Mouse (Mus musculus): Measurements from ENCODE around the gene Gpr156.
"Not testable (repeated sequence)": the region's sequence is repeated elsewhere in the genome, so short reads cannot be mapped to it uniquely, and the experiment has no call there.

Gpr156 gene

DNA sequence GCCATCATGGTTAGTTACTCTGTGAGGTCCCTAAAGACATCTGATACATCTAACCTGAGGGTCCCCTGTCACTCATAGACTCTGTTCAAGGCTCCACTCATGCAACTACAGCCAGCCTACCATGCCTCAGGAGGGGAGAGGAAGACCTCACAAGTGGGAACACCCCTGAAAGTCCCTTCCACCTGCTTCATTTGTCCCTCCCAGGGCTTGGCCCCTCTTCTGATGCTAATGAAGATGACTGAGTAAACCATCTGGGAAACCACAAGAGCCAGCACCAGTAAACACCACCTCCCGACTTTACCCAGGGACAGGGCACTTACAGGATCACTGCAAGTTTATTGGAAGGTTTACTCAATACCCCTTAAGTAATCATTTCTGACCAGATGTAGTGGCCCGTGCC is 85.5 kb downstream of the Gpr156 start:
- no peak for DNase-seq (ENCODE audit: low spot score)

DNA sequence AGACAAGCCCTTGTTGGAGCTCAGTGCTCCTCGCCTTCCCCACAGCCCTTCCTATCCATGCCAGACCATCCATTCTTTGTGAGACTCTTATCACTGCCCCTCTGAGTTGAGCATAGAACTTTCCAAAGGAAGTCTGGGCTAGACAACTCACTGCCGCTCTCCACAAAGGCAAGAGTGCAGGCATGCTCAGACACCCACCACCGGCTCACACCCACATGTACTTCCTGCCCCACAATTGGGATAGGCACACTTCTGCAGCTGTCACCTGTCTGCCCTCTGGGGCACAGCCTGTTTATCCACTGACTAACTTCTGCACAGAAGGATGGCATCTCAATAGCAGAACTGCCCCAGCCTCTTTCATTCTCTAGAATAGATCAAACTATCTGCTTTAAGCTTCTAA is 86.2 kb downstream of the Gpr156 start:
- no peak for DNase-seq (ENCODE audit: low spot score)

DNA sequence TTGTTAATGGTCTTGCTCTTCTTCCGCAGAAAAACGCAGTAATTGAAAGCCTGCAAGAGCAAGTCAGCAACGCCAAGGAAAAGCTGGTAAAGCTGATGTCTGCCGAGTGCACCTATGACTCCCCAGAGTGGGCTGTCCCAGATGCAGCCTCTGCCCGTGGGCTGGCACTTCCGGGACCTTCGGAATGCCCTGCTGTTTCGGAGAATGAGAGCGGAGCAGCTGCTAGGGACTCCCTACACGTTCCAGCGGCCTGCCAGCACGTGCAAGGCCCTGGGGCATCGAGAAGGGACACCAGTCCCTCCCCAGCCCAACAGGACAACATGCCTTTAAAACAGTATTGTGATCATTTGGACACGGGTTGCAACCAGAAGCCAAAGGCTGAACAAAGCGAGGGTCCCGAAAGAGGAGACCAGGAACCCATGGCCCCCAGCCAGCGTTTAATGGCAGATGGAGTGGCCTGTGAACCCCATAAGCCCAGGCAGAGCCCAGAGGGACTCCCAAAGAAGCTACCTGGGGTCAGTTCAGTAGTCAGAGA is 88.3 kb downstream of the Gpr156 start:
- no peak for DNase-seq (ENCODE audit: low spot score)

DNA sequence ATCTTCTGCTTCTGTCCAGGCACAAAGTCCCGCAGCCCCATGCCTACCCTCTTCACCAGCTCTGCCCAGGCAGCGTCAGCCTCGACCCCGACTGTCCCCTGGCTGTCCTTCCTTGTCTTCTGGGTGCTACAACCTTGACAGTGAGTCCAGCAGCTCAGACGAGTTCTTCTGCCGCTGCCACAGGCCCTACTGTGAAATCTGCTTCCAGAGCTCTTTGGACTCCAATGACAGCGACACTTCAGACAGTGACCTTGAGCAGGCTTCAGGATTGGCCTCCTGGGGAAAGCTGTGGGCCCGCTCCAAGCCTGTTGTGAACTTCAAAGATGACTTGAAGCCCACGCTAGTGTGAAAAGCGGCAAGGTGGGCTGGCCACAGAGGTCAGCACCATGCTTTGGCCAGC is 89.2 kb downstream of the Gpr156 start:
- no peak for DNase-seq (ENCODE audit: low spot score)

DNA sequence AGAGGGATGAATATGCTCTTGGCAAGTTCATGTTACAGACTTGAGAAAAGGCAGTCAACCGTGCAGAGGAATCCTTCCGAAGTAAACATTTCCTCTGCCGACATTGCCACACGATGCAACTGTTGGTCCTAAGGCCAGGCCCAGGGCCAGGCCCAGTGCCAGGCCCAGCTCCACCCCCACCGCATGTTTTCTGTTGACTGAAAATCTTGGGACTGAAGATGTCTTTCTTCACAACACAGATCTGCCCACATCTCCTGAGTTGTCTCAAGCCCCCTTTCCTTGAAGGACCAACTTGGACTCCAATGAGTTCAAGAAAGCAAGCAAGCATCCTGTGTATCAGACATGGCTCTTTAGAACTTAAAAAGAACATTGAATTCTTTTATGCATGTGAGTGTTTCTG is 92.1 kb downstream of the Gpr156 start:
- no peak for DNase-seq (ENCODE audit: low spot score)

DNA sequence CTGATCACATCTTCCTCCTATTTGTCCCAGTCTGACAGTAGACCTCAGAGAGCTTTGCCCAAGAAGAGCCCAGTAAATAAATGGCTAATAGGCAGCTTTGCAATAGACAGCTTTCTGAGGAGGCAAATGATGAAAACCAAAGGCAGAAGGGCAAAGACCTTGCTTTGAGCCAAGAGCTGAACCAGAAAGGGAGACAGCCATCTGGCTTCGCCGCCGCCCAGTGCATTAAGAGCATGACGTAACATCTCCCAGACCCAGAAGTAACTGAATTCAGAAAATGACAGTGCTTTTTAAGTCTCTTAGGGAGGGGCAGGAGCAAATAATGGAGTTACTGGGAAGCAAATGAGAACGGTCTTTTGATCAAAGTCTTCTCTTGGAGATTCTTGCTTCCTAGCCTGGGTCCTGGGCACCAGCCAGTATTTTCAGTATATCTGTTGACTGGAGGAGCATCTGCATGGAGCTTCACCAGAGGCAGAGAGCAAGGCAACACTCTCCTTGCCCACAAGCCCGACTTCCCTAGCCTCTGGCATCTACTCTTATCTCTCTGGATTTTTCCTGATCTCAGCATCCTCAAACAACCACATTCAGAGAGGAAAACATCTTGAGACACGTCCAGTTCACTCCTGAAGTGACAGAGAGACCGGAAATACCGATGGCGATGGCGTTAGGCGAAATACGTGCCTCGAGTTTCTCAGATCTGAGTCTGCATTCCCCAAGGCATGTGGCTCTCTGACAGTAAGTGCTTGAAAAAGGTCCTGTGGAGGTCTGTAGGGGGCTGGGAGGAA is 92.9 kb downstream of the Gpr156 start:
- DNase-seq (ENCODE audit: low spot score), result no peak

DNA sequence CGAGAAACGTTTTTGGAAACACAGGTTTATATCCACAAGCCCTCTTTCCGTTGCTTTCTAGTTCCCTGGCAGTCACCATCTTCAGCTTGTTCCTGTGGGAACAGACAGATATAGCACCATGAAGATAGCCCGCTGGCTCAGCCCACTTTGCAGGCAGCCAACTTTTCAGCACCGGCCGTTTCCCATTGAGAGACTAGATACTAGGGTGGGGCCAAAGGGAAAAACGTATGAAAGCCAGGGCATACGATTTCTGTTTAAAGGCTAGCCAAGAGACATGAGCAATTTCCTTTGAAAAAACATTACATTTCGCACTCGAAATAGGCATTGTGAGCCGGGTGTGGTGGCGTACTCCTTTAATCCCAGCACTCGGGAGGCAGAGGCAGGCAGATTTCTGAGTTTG is 95.2 kb downstream of the Gpr156 start:
- DNase-seq (ENCODE audit: low spot score), result no peak

DNA sequence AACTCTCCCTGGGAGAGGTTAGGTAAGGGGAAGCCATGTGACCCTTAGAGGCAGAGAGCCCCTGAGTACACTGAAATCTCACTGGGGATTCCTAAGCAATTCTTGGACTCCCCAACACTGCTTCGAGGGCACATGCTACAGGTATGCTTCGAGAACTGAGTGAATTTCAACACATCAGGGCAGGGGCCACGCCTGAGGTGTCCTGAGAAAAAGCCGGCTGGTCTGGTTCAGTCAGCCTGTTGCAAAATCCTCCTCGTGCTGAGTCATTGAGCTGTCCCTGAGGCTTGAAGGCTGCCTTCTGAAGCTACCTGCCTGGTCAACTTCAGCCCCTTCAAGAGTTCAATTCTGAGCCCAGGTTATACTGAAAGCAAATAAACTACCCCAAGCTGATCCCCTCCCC is 96.1 kb downstream of the Gpr156 start:
- peak; percentile 68 for DNase-seq (ENCODE audit: low spot score)

DNA sequence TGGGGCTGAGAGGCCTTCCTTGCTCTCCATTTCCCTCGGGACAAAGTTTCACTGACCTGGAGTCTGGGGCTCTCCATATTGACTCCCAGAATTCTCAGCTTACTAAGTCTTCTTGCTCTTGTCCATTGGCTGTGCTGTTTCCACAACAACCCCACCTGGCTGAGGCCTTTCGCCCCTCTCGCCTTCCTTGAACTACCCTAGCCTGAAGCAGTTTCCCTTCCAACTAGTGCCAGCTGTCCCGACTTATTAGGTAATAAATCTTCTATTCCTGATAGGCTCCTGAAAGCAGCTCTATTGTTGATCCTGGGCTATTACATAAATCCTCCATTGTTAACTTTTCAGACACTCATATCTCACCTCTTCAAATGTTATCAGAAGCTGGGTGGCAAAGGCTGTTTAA is 96.6 kb downstream of the Gpr156 start:
- no peak for DNase-seq (ENCODE audit: low spot score)

DNA sequence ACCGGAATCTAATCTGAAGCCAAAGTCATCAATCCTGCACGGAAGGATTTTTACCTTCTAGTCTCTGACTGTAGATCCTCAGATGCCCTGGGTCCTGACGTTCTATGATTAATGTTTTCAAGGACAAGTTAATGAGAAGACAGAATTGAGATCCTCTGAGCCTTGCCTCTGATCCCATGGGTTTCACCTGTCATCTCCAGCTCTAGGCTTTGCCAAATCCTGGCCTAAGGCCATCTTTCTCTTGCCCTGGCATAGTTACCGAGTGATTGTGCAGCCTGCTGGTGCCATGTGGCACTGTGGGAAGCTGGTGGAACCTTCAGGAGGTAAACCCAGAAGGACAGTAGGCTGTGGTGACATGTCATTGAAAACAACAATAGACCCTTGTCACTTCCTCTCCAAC is 98.7 kb downstream of the Gpr156 start:
- no peak for DNase-seq (ENCODE audit: low spot score)

DNA sequence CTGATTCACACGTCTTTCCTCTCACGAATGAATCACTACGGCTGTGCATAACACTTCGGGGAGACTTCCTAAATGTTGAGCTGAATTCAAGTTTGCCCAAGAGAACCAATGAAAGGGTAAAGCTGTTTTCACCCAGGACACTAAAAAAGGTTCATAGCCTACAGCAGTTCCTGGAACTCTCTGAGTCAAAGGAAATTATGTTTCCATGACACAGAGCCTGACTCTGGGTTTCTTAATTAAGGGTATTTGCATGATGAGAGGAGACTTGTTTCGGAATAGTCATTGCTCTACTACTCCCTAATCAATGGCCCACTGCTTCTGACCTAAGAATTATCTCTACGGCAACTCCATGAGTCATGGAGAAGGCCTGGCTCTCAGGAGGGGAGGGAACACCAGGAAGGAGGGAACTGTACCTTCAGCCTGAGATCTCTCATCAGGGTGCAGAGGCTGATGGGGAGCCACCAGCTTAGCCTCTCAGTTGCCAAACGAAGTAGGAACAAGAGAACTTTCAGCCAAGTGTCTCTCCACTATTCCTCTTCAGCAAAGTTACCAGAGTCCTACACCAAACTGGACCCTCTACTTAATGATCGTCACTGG is 100.7 kb downstream of the Gpr156 start:
- DNase-seq (ENCODE audit: low spot score), result no peak

DNA sequence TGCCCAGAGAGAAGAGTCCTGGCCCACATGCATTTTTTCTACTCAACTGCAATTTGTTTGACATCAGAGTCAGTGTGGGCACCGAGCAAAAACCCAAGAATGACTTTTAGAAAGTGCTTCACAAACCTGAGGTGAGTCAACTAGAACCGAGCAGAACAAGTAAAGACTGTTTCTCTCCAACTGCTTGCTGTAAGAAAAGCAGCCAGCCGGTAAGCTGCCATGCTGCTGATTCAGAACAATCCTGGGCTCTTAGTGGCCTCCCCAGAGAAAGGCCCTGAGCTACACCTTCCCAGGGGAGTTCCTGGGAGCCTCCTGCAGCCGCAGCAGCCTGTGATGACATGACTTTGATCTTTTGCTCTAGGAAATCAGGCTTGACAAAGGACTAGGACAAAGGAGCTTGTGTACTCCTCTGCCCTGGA is 101.7 kb downstream of the Gpr156 start:
- DNase-seq (ENCODE audit: low spot score), result no peak

DNA sequence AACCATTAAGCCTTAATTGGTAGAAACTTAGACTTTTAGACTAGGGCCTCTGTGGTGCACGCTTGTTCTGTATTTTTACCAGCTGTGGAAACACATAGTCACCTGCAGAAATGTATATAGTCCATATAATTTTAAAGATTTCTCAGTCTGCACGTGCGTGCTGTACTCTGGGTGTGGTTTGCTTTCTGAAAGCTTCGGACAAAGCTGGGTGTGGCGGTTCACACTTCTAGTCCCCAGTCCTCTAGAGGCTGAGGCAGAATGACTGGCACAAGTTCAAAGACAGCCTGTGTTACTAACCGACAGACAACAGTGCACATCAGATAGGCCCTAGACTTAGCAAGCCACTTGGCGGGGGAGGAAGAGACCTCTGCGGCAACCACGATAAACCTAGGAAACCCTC is 116.3 kb downstream of the Gpr156 start:
- DNase-seq (ENCODE audit: low spot score), result no peak

DNA sequence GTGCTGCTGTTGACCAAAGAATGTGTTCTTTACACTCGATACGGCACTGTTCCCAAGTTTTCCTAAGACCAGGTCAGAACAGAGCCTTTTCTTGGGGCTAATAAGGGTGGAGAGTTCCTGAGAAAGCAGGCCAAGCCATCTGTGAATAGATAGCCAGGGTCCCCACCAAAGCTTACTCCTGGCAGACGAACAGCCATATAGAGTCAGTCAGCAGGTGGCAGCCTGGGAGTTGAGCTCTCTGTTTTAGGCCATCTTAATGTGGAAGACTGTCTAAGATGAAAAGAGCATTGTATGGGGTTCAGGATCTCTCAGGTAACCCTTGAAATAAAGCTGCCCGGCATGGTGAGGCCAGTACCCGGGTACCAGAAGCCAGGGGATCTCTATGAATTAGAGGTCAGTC is 116.8 kb downstream of the Gpr156 start:
- DNase-seq (ENCODE audit: low spot score), result no peak

DNA sequence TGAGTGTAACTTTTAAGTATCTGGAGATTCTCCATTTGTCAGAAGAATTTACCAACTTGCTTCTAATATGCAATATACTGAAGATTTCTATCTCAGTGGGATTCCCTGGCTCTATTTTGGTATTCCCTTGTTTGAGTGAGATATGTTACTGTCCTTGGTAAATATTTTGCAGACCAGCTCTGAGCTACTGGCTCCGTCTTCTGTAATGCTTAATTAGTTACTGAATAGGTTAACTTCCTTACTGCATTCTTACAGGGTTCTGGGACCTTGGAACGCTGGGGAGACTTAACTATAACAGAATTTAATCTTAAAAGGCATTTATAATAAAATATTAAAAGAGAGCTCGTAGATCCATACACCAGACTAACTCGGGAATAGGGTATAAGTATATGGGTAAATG is 121.8 kb downstream of the Gpr156 start:
- not testable (repeated sequence) for DNase-seq (ENCODE audit: low spot score)

DNA sequence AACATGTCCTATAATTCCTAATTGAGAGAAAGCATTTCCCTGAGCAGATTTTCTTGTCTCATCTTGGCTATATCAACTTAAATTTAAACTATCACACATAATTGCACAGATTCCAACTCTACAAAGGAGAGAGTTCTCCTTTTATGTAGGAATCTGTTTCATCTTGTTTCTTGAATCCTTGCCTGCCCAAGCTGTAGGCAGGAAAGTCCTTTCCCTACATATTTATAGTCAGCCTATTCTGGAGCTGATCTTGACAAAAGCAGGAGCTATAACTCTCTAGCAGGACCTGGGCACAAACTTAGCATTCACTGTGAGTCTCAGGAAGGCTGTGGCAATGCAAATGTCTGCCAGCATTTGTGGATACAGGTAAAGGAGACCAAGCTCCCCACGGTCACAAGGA is 125.9 kb downstream of the Gpr156 start:
- no peak for DNase-seq (ENCODE audit: low spot score)

DNA sequence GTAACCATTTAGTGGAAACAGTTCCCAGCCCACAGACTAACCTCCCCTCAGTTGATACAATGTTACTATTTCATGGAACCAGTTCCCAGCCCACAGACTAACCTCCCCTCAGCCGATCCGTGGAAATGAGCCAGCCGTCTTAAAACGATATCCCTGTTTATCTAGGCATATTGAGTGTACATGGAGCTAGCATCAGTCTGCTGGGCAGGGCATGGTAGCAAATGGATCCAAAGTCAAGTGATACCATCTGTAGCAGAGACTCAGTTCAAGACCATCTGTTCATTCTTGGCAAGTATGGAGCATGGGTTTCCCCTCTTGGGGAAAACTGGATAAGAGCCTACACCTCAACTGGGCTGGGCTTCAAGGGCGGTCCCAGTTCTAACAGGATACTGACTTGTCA is 128.3 kb downstream of the Gpr156 start:
- DNase-seq (ENCODE audit: low spot score), result no peak

DNA sequence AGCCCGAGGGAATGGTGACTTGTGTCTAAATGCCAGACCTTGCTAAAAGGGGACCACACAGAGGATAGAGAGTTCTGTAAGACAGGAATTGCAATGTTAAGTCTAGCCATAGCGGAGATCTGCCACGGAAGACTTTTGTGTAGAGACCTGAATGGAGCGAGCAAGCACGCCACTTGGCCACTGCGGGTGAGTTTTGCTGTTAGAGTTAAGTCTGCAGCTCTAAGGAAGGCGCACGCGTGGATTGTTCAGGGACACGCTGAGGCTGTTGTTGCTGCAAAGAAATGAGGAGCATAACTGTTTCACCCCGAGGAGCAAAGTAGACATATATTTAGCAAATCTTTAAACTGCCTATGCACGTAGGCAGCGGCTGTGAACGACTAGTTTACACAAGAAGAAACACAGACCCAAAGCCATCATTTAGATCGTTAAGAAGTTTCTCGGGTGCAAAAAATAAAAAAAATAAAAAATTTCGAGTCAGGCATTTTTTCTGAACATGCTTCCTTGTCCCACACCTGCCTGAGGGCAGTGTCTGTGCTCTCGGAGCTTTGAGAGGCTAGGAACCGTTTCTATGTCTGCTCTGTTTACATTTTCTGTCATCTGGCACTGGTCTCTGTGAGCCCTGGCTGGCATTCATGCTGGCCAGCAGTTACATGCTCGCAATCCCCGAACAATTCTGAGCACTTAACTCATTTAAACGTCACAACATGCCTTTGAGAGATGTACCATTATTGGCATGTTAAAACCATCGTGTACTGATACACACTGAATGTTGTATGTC is 131.7 kb downstream of the Gpr156 start:
- DNase-seq (ENCODE audit: low spot score), result no peak

All from yolk sac, embryonic 10.5 days (tissue).